Mouse (Mus musculus) fibroblast of lung, adult 2 months (primary cell): ENCODE measurements at regions not wholly inside any gene's neighbourhood (a gene's known extent, or its start where the extent isn't known, plus 50 kb on each side); places are given as distances from the start of the nearest gene placed in this dataset.

Source experiments
- DNase-seq: peaks from one replicate; pipeline ENCODE4 v3.0.0-alpha.2; 2011; ENCODE audit warnings: low read depth

DNA sequence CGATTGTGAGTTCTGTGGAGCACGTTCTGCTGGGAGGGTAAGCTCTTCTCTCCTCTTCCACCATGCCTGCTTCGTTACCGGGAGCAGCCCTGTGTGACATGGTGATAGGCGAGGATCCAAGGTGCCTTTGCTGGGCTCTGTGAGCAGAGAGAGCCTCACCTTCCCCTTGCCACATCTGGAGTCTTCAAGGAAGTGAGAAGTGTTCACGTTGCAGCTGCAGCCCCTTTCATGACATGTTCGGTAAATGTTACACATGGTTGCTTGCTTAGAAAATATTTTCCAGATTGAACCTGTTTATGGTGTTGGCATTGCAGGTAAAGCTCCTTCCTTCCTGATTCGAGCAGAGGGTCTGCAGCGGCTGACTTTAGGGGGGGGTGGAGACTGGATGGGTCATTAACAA, 244.0 kb downstream of the Ttll7 start:
- DNase-seq: no peak

DNA sequence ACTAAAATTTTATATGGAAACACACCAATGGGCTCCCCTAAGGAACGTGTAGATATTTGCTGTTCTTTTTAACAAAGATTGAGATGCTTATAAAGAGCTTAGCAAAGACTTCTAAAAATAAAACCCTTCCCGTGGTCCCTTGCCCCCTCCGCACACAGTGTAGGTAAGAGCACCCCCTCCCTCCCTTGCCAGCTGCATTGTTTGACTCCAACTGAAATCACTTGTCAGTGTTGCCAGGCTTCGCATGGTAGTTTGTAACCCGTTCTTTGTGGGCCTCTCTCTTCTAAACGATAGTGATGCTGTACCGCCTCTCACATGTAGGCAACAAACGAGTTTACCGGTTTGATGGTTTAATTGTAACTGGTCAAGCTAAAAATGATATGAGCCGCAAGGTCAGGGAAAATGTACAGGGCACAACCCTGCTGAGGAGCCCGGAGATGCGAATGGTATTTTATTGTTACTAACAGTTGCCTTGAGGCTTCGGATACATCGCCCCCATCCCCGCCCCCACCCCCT, 246.0 kb downstream of the Ttll7 start:
- no peak for DNase-seq

DNA sequence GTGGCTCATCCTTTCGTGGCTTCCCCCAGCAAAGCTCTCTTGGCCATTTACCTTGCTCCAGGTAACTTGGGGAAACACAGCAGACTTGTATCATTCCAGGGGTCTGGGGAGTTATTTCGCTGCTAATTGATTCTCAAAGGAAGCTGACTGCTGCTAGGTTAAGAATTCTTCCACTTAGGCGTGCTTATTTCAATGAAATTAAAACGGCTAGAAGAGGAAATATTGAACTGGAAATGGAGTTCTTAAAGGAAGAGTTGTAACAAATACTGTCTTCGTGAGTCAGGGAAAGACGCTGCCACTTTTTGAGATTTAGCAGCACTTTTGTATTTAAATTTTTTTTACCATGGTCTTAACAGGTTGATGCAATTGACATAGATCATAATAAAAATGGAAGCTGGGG, 246.4 kb downstream of the Ttll7 start:
- no peak for DNase-seq

DNA sequence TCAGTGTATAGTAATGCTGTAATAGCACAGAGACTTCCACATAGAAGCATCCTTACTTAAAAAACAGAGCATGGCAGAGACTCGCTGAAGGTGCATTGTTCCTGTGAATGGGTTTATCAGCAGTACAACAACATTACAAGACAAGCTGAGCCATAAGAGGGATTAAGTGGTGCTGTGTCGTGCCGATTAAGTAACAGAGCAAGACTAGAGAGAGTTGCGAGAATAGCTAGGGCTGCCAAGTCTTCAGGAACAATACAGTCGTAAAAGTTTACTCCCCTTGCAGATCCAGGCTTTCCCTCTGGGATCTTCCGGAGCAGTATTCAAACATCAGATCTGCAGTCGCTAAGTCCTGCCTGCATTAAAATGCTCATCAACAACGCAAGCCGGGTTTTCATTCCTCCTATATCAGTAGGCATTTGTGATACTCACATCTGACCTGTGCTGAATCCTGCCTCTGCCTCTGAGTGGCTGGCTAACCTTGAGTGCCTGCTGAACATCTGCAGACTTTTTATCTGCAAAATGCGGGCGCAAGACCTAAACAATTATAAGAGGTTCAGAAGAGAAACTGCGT, 247.1 kb downstream of the Ttll7 start:
- no peak for DNase-seq

DNA sequence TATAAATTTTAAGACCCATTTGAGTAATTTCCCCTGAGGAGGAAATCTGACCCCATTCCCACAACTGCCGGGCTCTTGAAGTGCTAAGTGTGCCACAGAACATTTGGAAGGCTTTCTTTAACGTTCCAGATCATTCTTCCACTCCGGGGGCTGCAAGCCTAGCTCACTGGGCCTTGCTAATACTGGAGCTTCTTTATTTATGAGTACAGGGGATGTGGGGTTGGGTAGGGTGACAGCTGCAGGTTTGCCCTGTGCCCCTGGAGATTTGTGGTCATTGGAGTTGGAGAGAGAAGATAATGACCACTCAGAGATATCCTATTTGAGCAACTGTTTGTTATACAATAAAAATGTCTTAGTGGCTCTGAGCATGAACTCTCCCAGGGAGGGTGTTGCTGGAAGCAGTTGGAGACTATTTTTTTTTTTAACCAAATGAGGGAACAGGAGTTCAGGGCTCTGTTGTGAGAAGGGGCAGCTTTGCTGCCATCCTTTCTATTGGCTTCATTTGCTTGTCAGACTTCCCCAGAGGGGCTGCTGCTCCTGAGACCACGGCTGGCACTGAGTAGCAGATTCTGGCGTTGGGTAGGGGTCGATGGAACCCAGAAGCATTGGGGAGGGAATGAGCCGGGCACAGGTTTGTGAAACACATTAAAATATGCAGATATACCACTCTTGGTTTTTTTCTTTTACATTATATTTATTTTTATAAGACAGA, 249.0 kb downstream of the Ttll7 start:
- DNase-seq: no peak

DNA sequence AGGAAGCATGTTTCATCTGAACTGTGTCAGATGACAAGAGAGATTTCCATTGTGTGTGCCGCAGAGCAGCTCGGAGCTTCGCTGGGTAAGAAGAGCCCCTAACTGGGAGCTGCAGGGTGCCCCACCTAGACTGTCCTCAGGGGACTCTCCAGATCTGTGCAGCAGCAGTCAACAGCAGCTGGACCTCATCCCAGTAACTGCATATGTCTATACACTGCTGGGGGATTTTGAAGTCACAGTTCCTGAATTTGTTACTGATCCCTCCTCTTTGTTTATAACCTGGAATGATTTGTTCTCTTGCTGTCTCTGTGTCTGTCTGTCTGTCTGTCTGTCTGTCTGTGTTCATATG, 249.6 kb downstream of the Ttll7 start:
- no peak for DNase-seq

DNA sequence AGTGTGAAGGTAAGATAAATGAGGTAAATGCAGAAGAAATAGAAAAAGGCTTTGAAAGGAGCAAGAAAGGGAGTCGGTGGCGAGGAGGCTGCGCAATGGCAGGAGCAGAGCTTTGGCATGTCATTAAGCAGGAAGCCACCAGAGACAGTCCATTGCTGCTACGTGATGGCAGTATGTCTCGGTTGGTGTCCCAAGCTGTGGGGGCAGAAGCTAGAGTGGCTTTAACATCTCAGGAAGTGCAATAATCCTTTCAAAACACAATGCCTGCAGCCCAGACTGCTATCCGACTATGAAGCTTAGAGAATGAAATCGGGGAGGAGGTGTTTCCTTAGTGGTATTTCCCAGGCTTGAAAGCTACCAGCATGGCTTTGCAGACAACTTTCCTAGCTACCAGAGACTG, 251.3 kb downstream of the Ttll7 start:
- no peak for DNase-seq

DNA sequence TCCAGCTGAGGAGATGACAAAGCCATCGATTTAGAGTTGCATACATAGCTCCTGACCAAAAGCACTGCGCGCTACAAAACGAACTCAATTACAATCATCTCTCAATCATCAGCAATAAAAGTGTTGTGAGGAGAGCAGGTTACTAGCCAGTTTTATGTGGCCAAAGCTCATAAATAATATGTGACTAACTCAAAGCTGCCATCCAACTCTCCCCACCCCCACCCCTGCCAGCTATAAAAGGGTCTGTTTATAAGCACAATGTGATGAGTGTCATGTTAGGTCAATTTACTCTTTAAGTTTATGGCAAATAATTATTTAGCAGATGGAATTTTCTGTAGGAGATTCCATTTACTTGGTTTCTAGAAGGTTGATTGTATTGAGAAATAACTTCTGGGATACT, 265.4 kb downstream of the Ttll7 start:
- no peak for DNase-seq

DNA sequence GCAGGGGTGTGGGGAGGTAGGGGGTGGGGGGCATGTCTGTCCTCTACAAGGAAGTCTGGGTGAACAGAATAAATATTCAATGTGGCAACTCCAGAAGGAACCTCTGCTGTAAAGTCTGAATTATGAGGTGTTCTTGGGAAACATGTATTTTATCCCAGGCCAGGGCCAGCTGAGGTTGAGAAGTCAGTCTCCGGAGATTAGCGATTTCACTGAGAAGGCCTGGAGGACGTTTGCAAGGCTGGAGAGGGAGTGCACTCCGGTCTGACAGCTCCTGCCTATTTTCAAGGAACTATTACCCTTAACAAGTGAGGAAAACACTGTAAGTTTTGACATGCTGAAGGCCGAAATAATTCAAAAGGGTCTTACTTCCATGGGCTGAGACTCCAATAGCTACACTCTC, 265.9 kb downstream of the Ttll7 start:
- DNase-seq: no peak

DNA sequence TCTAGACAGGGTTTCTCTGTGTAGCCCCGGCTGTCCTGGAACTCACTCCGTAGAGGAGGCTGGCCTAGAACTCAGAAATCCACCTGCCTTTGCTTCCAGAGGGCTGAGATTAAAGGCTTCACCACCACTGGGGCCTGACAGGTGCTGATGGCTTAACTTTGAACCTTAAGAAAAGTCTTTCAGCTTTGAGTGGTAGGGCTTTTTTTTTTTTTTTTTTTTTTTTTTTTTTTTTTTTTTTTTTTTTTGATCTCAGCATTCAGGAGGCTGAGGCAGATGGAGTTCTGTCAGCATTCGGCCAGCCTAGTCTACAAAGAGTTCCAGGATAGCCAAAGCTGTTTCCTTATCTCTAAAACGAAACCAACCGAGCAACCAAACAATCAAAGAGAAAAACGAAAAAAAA, 266.5 kb downstream of the Ttll7 start:
- DNase-seq: no peak

DNA sequence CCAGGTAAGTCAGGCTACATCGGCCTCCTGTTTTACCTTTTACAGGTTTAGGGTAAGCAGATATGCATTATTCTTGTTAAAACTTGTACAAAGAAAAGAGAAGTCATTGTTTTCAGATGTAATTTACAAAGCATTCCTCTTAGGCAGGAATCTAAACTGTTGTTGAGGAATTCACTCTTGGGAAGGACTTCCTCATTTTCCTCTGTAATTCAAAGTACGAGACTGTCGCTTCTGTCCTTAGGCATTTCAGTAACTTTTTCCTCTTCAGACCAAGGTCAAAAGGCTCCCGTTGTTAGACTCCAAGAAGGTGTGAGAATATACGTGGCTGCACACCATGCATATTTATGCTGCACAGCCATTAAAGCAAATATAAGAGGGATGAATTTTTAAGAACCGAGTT, 269.7 kb downstream of the Ttll7 start:
- DNase-seq: no peak

DNA sequence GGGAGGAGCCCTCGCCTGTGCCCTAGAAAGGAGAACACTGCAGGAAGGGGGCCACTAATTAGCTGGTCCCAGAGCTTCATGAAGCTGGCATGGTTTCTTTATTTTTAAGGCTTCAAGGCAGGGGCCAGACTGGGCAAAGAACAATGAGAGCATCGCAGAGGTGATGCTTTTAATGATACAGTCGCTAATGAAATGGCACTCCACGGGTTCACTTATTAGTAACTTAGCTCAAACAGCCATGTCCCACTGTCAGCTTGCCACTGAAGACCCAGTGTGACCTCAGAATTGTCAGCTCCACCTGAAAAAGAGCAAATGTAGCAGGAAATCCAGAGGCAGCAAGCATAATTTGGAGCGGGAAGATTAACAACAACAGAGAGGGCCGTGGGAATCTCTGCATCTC, 275.6 kb downstream of the Ttll7 start:
- DNase-seq: no peak

DNA sequence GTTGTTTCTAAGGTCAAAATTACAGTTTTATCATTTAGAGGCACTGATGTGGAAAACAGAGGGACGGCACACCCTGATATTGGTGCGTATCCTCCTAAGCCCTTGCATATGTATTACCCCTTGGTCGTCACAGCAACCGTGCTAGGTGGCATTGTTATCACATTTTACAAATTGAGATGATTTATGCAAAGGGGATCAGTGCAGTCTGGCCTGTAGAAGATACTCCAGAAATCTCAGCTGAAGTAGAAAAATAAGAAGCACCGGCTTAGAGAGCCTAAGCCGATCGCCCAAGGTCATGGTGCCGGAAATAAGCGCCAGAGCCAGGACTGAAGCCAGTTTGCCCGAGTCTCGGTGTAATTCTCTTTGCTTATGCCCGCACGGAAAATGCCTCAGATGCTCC, 280.7 kb downstream of the Ttll7 start:
- DNase-seq: no peak

DNA sequence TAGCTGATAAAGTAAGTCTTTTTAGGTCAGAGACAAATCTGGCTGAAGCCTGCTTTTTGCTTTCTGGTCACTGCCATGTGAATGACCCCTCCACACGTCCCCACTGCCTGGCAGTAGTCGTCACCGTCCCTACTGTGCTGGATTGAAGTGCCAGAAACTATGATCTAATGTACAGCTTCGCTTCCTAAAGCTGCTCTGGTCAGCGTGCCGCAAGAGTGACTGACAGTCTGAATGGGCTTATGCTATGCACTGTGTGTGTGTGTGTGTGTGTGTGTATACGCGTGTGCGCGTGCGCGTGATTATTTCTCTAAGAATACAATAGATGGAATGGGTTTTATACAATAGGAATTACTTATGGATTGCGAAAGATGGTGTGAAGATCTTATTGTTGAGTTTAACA, 281.2 kb downstream of the Ttll7 start:
- no peak for DNase-seq

DNA sequence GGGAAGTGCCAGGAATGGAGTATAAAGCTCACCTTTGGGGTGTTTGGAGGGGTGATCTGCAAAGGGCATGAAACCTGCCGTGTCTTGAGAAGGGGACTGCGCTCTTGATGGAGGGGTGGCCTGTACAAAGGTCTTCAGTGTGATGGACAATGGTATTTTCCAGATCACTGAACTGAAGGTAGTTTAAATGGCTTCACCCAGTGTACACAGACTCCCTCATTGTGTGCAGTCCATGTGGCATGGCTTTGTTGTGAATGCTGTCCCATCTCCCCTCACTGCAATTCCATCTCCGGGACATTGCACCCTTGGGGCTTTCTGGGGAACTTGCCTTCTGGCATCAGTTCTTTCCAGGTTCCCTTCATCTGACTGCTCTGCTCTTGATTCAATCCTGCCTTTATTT, 288.2 kb downstream of the Ttll7 start:
- no peak for DNase-seq

DNA sequence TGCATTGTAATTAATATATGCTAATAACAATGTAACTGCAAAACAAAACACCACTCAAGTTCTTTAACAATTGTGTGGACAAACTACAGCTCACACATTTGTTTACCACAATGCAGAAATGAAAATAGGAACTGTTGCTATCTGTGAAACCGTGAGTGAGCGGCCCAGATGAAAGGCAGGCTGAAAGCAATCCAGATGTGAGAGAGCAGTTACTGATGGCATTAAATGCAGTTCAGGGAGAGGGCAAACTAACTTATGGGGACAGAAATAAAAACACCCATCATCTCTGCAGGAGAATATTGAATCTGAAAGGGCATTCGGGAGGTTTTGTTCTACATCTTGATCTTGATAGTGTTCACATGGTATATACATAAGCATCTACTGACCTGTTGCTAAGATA, 301.3 kb downstream of the Ttll7 start:
- DNase-seq: no peak

DNA sequence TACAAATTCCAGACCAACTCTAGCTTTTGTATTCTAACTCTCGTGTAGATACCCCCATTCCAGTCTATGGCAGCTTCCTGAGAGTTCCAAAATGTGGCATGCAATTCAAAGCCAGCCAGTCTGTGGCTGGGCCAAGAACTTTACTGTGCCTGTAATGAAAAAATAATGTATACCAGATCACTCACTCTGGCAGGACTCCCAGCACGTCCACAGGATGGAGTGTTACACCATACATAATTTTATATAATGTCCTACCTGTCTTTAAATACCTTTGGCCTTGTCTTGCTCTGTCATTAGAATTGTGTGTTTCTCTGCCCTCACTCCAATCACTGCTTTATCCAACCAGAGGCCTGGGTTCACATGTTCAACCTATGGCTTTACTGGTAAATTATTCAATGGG, 301.8 kb downstream of the Ttll7 start:
- DNase-seq: no peak

DNA sequence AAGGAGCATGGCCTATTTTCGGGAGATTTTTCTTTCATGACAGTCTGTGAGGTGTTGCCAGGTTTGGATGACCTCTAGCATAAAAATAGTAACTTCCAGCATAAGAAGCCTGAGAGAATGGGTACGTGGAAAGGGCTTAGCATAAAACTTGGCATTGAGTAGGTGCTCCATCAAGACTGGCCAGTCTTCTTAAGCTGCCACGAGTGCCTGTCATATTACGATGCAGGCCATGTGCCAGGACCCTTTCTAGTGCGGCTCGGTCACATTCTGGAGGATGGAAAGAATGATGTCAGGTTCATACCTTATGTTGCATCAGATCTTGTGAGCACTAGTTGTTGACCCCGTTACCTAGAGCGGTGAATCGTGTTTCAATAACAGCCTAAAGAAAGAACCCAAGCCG, 311.0 kb downstream of the Ttll7 start:
- peak; percentile 36 for DNase-seq

DNA sequence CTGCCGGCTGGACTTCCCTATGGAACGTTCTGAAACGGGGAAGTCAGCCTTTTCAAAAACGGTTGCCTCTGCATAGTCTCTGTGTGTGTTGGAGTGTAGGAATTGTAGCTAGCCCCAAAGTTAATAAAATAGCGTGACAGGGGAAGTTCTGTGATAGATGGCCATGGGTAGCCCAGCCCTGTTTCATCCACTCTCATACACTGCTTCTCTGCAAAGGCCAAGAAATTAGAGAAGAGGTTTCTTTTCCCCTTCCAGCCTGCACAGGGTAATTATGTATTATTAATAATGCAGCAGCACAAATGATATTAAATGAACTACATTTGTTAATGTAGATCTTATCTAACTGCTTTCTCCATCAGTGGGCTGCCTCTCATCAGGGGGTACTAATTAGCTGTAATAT, 311.4 kb downstream of the Ttll7 start:
- DNase-seq: no peak

DNA sequence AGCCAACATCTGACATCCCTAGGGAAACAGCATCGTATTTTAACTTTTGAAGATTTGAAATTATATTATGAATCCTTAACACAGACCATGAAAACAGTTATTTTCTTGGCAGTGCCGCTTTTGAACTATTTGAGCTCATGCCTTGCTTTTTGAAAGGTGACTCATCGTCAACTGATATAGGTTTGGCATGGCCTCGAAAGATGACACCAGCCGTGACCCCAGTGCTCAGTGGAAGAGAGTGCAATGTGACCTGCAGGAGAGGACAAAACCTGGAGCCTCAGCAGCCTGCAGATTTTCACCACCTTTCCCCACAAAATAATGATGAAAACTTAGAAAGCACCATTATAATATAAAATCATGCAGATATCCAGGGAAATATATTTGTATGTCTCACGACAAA, 312.8 kb downstream of the Ttll7 start:
- DNase-seq: no peak

DNA sequence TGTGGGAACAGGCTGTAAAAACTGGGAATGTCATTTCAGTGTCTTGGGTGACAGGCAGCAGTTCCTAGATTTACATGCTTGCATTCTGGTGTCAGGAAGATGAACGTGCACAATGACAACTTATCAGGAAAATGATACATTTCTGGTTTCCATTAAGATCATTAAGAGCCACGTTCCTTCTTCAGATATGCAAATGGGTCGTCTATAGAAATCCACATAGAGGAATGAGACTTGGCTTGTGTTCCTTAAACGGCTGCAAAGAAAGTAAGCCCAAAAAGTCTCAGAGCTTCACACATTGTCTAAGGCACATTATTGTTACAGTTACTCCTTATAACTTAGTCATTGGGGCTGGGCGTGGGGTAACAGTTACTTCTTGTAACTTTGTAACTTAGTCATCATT, 314.4 kb downstream of the Ttll7 start:
- no peak for DNase-seq

DNA sequence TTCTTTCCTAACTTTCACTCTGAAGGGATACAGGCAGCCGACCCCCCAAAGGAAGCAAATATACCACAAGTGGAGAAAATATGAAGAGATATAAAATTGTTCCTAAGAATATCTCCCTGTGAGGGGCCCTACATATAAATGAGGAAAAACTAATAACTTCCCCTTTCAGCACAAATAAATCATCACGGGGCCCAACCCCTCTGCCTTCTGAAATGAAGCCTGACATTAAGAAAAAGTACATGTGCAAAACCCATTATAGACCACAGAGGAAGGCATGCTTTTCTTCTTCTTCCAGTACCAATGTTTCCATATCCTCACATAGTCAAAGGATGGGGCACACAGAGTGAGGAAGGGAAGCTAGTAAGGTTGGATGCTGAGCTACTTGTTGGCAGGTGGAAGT, 317.0 kb downstream of the Ttll7 start:
- no peak for DNase-seq

DNA sequence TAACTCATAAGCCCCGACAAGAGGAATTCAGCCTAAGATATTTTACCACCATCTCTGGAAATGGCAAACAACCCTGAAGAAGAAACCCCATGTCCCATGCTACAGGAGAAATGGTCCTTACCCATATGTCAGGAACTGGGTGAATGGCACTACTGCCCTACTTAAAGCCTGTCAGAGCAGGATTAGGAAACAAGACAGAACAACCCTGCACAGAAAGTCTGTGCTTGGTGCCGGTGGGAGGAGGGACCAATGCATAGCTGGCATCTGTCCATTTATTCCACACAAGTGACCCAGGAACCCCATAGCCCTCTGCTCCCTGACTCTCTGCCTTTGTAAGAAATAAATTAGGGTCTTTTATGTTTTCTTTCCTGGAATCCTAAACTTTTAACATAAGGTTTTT, 317.9 kb downstream of the Ttll7 start:
- DNase-seq: no peak

DNA sequence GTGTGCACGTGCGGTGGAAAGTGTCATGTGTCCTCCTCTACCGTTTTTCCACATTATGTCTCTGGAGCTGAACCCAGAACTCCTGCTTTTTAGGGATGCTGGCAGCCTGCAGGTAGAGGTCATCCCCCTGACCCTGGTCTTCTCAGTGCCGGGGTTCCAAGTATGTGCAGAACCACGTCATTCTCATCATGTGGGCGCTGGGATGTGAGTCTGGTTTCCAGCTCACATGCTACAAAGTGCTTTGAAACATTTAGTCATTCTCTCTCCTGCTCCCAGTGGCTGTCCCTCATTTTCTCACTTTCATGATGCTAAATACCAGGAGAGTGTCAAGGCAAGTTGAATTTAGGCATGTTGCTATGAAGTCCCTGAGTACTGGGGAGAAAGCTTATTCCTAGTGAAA, 326.6 kb downstream of the Ttll7 start:
- DNase-seq: no peak
